12 mouse cellular contexts compared by ENCODE assay signal in genomic region chr2:124920265-124920664, GRCm38 (mm10).
DNase-seq lines count a peak whose midpoint lies in the region; TF ChIP-seq lines count a peak whose summit lies in the region.
"Had no signal": no experiment of that assay in that cellular context is flagged by ENCODE, and none has a peak within 500 bp of the region (broad histone marks: within the 10 kb centered on the region; RNA-seq: fewer than 3 reads in every experiment).

No protein-coding gene starts in this region.

- 12% methylated on average over 2 of the region's 2 CpGs for WGBS in heart, embryonic 10.5 days
- 66% methylated on average over 2 of the region's 2 CpGs for WGBS in liver, adult 2 months
- whole genome bisulfite sequencing in forebrain, embryonic 10.5 days, result 86% methylated on average over 2 of the region's 2 CpGs

- peak; percentile 38 for DNase-seq in ovary, adult 18-20 months (ENCODE audit: low spot score)
- no peak for DNase-seq in ovary, postnatal 10 days (ENCODE audit: low spot score)
- no peak for DNase-seq in heart, embryonic 10.5 days (ENCODE audit: low spot score)
- no peak for DNase-seq in liver, adult 2 months (ENCODE audit: extremely low read depth, low read depth, low spot score)
- peak; percentile 47 for DNase-seq in ovary, postnatal 36 days (ENCODE audit: low spot score)
- DNase-seq in layer of hippocampus, adult 9-10 months (ENCODE audit: low spot score), result no peak
- DNase-seq in thymus, postnatal 0 days (ENCODE audit: low spot score), result no peak
- DNase-seq in forebrain, embryonic 10.5 days (ENCODE audit: extremely low spot score, low spot score), result no peak
- DNase-seq: kidney, postnatal 4 days; right cerebral cortex, postnatal 4 days had no signal

- no peaks in the 10 kb centered on the region for H3K36me3 ChIP-seq in heart, embryonic 10.5 days
- H3K36me3 ChIP-seq in liver, adult 2 months (ENCODE audit: control insufficient read depth, insufficient read depth, low read length), result no peaks in the 10 kb centered on the region
- H3K36me3 ChIP-seq in forebrain, embryonic 10.5 days (replicated peaks), result no peaks in the 10 kb centered on the region
- H3K36me3 ChIP-seq: forebrain, embryonic 15.5 days; hindbrain, embryonic 13.5 days had no signal

- TF ChIP-seq CTCF in liver, adult 2 months (IDR thresholded peaks at IDR 0.05; ENCODE audit: low read depth, low read length), result no peak

- H3K79me2 ChIP-seq in liver, adult 2 months (ENCODE audit: control insufficient read depth, insufficient read depth, low read length), result no peaks in the 10 kb centered on the region

- H3K9ac ChIP-seq in liver, adult 2 months (ENCODE audit: low read depth, low read length), result no peak overlapping the region
- H3K9ac ChIP-seq: forebrain, embryonic 15.5 days; hindbrain, embryonic 13.5 days had no signal

- peaks cover 21% of the 10 kb centered on the region for H3K4me1 ChIP-seq in heart, embryonic 10.5 days
- no peaks in the 10 kb centered on the region for H3K4me1 ChIP-seq in liver, adult 2 months (ENCODE audit: control insufficient read depth, insufficient read depth, low read length)
- peaks cover 19% of the 10 kb centered on the region for H3K4me1 ChIP-seq in forebrain, embryonic 10.5 days
- H3K4me1 ChIP-seq: forebrain, embryonic 15.5 days; hindbrain, embryonic 13.5 days had no signal

- H3K27ac ChIP-seq in heart, embryonic 10.5 days, result peak overlapping the region; percentile 68
- peak overlapping the region; percentile 67 for H3K27ac ChIP-seq in liver, adult 2 months (replicated peaks; ENCODE audit: insufficient read depth, low read depth, low read length)
- H3K27ac ChIP-seq in forebrain, embryonic 10.5 days, result no peak overlapping the region
- H3K27ac ChIP-seq: forebrain, embryonic 15.5 days; hindbrain, embryonic 13.5 days had no signal

- no peak overlapping the region for H3K4me3 ChIP-seq in heart, embryonic 10.5 days
- no peak overlapping the region for H3K4me3 ChIP-seq in liver, adult 2 months (ENCODE audit: insufficient read depth, low read depth, low read length)
- no peak overlapping the region for H3K4me3 ChIP-seq in forebrain, embryonic 10.5 days
- H3K4me3 ChIP-seq: forebrain, embryonic 15.5 days; hindbrain, embryonic 13.5 days had no signal

- H3K9me3 ChIP-seq in heart, embryonic 10.5 days, result no peaks in the 10 kb centered on the region
- no peaks in the 10 kb centered on the region for H3K9me3 ChIP-seq in forebrain, embryonic 10.5 days
- H3K9me3 ChIP-seq: forebrain, embryonic 15.5 days; hindbrain, embryonic 13.5 days had no signal

- TF ChIP-seq POLR2A in liver, adult 2 months (IDR thresholded peaks at IDR 0.05; ENCODE audit: extremely low read depth, insufficient read depth, low read length), result no peak

- no peaks in the 10 kb centered on the region for H3K27me3 ChIP-seq in heart, embryonic 10.5 days (ENCODE audit: insufficient read depth, poor library complexity, severe bottlenecking)
- H3K27me3 ChIP-seq in liver, adult 2 months (ENCODE audit: control insufficient read depth, insufficient read depth, low read length), result no peaks in the 10 kb centered on the region
- no peaks in the 10 kb centered on the region for H3K27me3 ChIP-seq in forebrain, embryonic 10.5 days (ENCODE audit: poor library complexity, severe bottlenecking)
- H3K27me3 ChIP-seq: forebrain, embryonic 15.5 days; hindbrain, embryonic 13.5 days had no signal

Comparison
In these comparisons a context has a peak if more than half of its experiments do, and no peak if none do; other contexts are left out.
1. DNase-seq: peak in ovary, adult 18-20 months (single experiment) and ovary, postnatal 36 days (single experiment); none in ovary, postnatal 10 days (single experiment), heart, embryonic 10.5 days (single experiment), liver, adult 2 months (single experiment), layer of hippocampus, adult 9-10 months (single experiment), thymus, postnatal 0 days (single experiment) and forebrain, embryonic 10.5 days (single experiment).